Mouse (Mus musculus) bone marrow, adult 2 months (tissue): ENCODE results near the gene Tlr5.

ENCODE experiments used
- CTCF ChIP-seq: fragments of 200-500 bp; IDR thresholded peaks from 2 replicates; pipeline ENCODE4 v1.5.1; 2011; ENCODE audit warnings: low read length, control low read depth; ENCODE audit not compliant: control insufficient read depth, insufficient read depth
- POLR2A ChIP-seq: fragments of 200-500 bp; IDR thresholded peaks from 2 replicates; pipeline ENCODE4 v1.6.1; 2011; ENCODE audit warnings: low read depth, mild to moderate bottlenecking, control low read depth, low read length, borderline replicate concordance; ENCODE audit not compliant: control insufficient read depth

- TF ChIP-seq POLR2A = no peak
- TF ChIP-seq CTCF = no peak
Measured at GRCm38 (mm10) chr1:182918718-182919346, 35.8 kb upstream of the Tlr5 start.
